Mouse (Mus musculus): Measurements from ENCODE around the gene Prkn. TPM values are rescaled to one million over a fixed set of nuclear protein-coding genes. Genes with fewer than 3 reads are reported as not detected.

Prkn gene
- polyA plus RNA-seq, 1 experiment from 2014 or later, result 1.5 TPM

DNA sequence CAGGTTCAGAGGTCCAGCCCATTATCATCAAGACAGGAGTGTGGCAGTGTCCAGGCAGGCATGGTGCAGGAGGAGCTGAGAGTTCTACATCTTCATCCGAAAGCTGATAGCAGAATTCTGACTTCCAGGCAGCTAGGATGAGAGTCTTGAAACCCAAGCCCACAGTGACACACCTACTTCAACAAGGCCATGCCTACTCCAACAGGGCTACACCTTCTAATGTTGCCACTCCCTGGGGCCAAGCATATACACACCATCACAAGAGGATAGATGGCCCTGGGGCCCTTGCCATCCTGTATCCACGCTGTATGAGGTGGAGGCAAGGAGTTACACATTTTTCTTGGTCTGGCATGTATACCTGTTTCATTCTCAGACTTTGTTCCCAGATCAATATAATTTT, 1197.4 kb downstream of the Prkn start:
- ATAC-seq (replicated peaks; ENCODE audit: low FRiP score), result no peak
- WGBS, result 92% methylated on average over 2 of the region's 2 CpGs
- no peaks in the 10 kb centered on the region for H3K36me3 ChIP-seq (ENCODE audit: control insufficient read depth, insufficient read depth, low read length)
- H3K4me2 ChIP-seq (ENCODE audit: low read depth, low read length, severe bottlenecking), result no peak overlapping the region
- H3K9ac ChIP-seq (ENCODE audit: low read length), result no peak overlapping the region
- H3K4me3 ChIP-seq (ENCODE audit: low read depth, low read length), result no peak overlapping the region
- H3K4me1 ChIP-seq (replicated peaks; ENCODE audit: control insufficient read depth, insufficient read depth, low read length), result no peaks in the 10 kb centered on the region
- H3K9me3 ChIP-seq (ENCODE audit: control insufficient read depth, low read length), result no peaks in the 10 kb centered on the region
- H3K27me3 ChIP-seq (ENCODE audit: control insufficient read depth, insufficient read depth, low read length), result no peaks in the 10 kb centered on the region
- peak; percentile 47 for DNase-seq (ENCODE audit: low spot score)
- no peak overlapping the region for H3K27ac ChIP-seq (ENCODE audit: low read depth, low read length)

DNA sequence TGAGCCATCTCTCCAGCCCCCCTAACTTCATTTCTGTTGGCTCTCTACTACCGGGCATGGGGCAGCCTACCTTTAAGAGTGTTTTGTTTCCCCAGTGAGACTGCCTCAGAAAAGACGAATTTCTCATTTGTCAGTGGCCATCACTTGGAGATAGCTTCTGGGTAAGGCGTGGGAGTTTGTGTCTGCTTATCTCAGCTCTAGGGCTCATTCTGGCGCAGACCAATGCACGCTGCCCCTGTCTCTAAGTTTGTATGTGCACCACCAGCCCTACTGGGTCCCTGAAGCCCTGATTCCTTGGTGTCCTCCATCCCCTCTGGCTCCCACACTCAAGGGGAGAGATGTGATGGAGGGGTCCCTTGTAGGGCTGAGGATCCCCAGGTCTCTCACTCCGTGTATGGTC, 1198.3 kb downstream of the Prkn start:
- ATAC-seq (replicated peaks; ENCODE audit: low FRiP score), result no peak
- no peak overlapping the region for H3K27ac ChIP-seq (ENCODE audit: low read depth, low read length)
- no peaks in the 10 kb centered on the region for H3K36me3 ChIP-seq (ENCODE audit: control insufficient read depth, insufficient read depth, low read length)
- H3K9ac ChIP-seq (ENCODE audit: low read length), result no peak overlapping the region
- H3K27me3 ChIP-seq (ENCODE audit: control insufficient read depth, insufficient read depth, low read length), result no peaks in the 10 kb centered on the region
- DNase-seq (ENCODE audit: low spot score), result peak; percentile 48
- no peaks in the 10 kb centered on the region for H3K9me3 ChIP-seq (ENCODE audit: control insufficient read depth, low read length)
- WGBS, result 72% methylated on average over 6 of the region's 6 CpGs
- no peaks in the 10 kb centered on the region for H3K4me1 ChIP-seq (replicated peaks; ENCODE audit: control insufficient read depth, insufficient read depth, low read length)
- H3K4me2 ChIP-seq (ENCODE audit: low read depth, low read length, severe bottlenecking), result no peak overlapping the region
- H3K4me3 ChIP-seq (ENCODE audit: low read depth, low read length), result no peak overlapping the region

DNA sequence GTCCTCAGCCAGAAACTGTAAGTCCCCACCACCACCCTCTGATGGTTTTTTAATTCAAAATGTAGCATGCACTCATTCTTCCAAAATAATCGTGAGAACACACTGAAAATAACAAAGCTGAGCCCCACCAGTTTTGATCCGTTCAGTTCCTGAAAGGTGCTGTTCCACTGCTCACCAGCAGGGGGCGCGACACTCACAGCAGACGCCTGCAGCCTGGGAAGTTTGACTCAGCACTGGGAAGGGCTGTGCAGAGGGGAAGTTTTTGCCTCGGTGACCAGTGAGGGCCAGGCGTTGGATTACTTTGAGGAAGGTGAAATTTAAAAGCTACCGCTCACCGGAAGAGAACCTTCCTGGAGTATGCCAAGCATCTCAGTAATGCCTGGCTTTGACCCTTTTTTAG, 1199.0 kb downstream of the Prkn start:
- H3K4me2 ChIP-seq (ENCODE audit: low read depth, low read length, severe bottlenecking), result no peak overlapping the region
- no peak overlapping the region for H3K9ac ChIP-seq (ENCODE audit: low read length)
- H3K36me3 ChIP-seq (ENCODE audit: control insufficient read depth, insufficient read depth, low read length), result no peaks in the 10 kb centered on the region
- H3K27me3 ChIP-seq (ENCODE audit: control insufficient read depth, insufficient read depth, low read length), result no peaks in the 10 kb centered on the region
- no peaks in the 10 kb centered on the region for H3K9me3 ChIP-seq (ENCODE audit: control insufficient read depth, low read length)
- DNase-seq (ENCODE audit: low spot score) (peak; percentile 89), ATAC-seq (replicated peaks; ENCODE audit: low FRiP score) (peak; percentile 80)
- H3K4me1 ChIP-seq (replicated peaks; ENCODE audit: control insufficient read depth, insufficient read depth, low read length), result no peaks in the 10 kb centered on the region
- no peak overlapping the region for H3K27ac ChIP-seq (ENCODE audit: low read depth, low read length)
- H3K4me3 ChIP-seq (ENCODE audit: low read depth, low read length), result no peak overlapping the region
- WGBS, result 3% methylated on average over 9 of the region's 9 CpGs

DNA sequence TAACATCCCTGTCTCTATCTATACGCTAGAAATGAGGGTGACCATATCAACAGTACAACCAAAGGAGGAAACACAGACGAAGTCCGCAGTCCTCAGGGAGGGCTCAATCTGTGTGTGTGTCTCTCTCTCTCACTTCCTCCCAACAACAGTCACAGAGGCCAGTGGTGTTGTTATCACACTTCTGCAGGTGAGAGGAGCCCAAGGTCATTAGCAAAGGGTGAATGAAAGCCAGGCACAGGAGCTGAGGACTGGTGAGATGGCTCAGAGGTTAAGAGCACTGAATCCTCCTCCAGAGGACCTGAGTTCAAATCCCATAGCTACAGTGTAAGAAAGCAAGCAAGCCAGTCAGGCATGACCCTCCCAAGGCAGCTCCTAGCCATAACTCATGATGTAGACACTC, 1199.7 kb downstream of the Prkn start:
- Histone ChIP-seq H3K4me2 (ENCODE audit: low read depth, low read length, severe bottlenecking) (no peak overlapping the region), H3K9ac (ENCODE audit: low read length) (no peak overlapping the region), H3K36me3 (ENCODE audit: control insufficient read depth, insufficient read depth, low read length) (no peaks in the 10 kb centered on the region), H3K27me3 (ENCODE audit: control insufficient read depth, insufficient read depth, low read length) (no peaks in the 10 kb centered on the region), H3K27ac (ENCODE audit: low read depth, low read length) (no peak overlapping the region), H3K9me3 (ENCODE audit: control insufficient read depth, low read length) (no peaks in the 10 kb centered on the region), H3K4me1 (replicated peaks; ENCODE audit: control insufficient read depth, insufficient read depth, low read length) (peaks cover 2% of the 10 kb centered on the region; the same call in 1 of the 2 replicates), H3K4me3 (ENCODE audit: low read depth, low read length) (no peak overlapping the region)
- DNase-seq (ENCODE audit: low spot score) (peak; percentile 44), ATAC-seq (replicated peaks; ENCODE audit: low FRiP score) (no peak)
- WGBS, result 85% methylated on average over 3 of the region's 3 CpGs

DNA sequence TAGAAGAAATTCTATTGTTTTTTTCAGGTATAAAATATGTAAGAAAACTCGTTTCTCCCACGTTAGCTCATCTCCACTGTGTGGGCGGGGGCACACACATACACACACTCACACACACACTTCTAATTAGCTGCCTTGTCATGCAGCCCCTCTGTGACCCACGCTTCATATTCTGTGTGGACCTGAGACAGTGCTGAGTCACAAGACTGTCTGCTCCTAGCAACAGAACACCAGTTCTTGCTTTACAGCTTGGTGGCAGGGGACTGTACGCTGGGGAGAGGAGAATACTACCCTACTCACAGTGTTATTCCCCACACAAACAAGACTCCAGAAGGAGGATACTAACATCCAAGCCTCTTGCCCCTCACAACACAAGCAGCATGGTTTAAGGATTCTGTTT, 1200.4 kb downstream of the Prkn start:
- Histone ChIP-seq H3K27me3 (ENCODE audit: control insufficient read depth, insufficient read depth, low read length) (no peaks in the 10 kb centered on the region), H3K27ac (ENCODE audit: low read depth, low read length) (no peak overlapping the region), H3K4me1 (replicated peaks; ENCODE audit: control insufficient read depth, insufficient read depth, low read length) (peaks cover 2% of the 10 kb centered on the region; the same call in 1 of the 2 replicates), H3K4me2 (ENCODE audit: low read depth, low read length, severe bottlenecking) (no peak overlapping the region), H3K4me3 (ENCODE audit: low read depth, low read length) (no peak overlapping the region), H3K36me3 (ENCODE audit: control insufficient read depth, insufficient read depth, low read length) (no peaks in the 10 kb centered on the region), H3K9ac (ENCODE audit: low read length) (no peak overlapping the region), H3K9me3 (ENCODE audit: control insufficient read depth, low read length) (no peaks in the 10 kb centered on the region)
- no peak for ATAC-seq (replicated peaks; ENCODE audit: low FRiP score)
- 88% methylated on average over 5 of the region's 5 CpGs for WGBS
- peak; percentile 42 for DNase-seq (ENCODE audit: low spot score)

DNA sequence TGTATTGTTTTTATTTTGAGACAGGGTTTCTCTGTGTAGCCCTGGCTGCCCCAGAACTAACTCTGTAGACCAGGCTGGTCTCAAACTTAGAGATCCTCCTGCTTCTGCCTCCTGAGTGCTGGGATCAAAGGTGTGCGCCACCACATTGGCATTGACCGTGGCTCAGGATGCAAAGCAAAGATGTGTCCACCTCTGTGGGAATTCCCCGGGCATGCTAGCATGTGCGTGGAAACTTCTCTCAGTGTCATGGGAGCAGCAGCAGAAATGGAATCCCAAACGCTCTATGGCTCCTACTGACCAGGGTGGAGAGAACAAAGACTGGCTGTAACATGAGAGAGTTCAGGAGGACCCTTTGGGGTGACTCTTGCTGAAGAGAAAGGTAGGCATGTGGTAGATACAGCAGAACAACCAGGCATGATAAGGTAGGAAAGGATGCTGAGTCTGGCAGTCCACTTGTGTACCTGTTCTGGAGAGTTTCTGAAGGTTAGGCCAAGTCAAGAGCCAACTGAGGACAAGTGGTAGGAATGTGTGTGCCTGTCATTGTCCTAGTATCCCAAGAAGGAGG, 1201.0 kb downstream of the Prkn start:
- 92% methylated on average over 5 of the region's 5 CpGs for WGBS
- Histone ChIP-seq H3K9ac (ENCODE audit: low read length) (no peak overlapping the region), H3K27me3 (ENCODE audit: control insufficient read depth, insufficient read depth, low read length) (no peaks in the 10 kb centered on the region), H3K4me2 (ENCODE audit: low read depth, low read length, severe bottlenecking) (no peak overlapping the region), H3K36me3 (ENCODE audit: control insufficient read depth, insufficient read depth, low read length) (no peaks in the 10 kb centered on the region), H3K9me3 (ENCODE audit: control insufficient read depth, low read length) (no peaks in the 10 kb centered on the region), H3K4me3 (ENCODE audit: low read depth, low read length) (no peak overlapping the region), H3K4me1 (replicated peaks; ENCODE audit: control insufficient read depth, insufficient read depth, low read length) (peaks cover 2% of the 10 kb centered on the region; the same call in 1 of the 2 replicates), H3K27ac (ENCODE audit: low read depth, low read length) (no peak overlapping the region)
- DNase-seq (ENCODE audit: low spot score) (peak; percentile 44), ATAC-seq (replicated peaks; ENCODE audit: low FRiP score) (no peak)

DNA sequence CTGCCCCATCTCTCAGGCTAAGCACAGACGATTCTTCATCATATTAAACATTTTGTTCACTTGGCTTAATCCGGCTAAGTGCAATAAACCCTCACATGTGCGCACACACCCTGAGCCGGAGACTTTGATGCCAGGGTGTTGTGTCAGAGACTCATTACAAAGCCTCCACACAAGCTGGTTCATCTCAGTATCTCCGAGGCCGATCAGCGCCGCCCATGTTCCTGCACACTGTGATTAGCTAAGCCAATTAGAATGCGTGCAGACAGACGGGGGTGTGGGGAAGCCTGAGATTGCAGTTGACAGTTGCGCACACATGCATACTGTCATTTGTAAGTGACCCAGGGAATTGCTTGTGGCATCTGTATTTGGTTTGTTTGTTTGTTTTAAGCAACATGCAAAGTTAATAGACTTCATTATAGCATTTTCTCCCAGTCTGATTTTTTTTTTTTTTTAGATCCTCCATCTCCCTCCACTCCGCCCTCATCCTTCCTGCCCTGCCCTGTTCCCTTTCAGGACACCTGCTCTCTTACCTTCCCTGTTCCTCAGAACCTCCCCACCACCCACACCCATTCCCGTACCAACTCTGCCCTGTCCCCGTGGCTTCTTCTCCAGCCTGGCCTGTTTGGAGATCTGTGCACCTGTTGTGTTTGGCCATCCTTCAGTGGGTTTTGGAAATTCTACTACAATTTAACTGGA, 1202.5 kb downstream of the Prkn start:
- Histone ChIP-seq H3K9me3 (ENCODE audit: control insufficient read depth, low read length) (no peaks in the 10 kb centered on the region), H3K9ac (ENCODE audit: low read length) (no peak overlapping the region), H3K27me3 (ENCODE audit: control insufficient read depth, insufficient read depth, low read length) (no peaks in the 10 kb centered on the region), H3K4me2 (ENCODE audit: low read depth, low read length, severe bottlenecking) (no peak overlapping the region), H3K27ac (ENCODE audit: low read depth, low read length) (no peak overlapping the region), H3K4me1 (replicated peaks; ENCODE audit: control insufficient read depth, insufficient read depth, low read length) (peaks cover 2% of the 10 kb centered on the region; the same call in 1 of the 2 replicates), H3K36me3 (ENCODE audit: control insufficient read depth, insufficient read depth, low read length) (no peaks in the 10 kb centered on the region), H3K4me3 (ENCODE audit: low read depth, low read length) (no peak overlapping the region)
- DNase-seq (ENCODE audit: low spot score) (peak; percentile 53), ATAC-seq (replicated peaks; ENCODE audit: low FRiP score) (no peak)
- 67% methylated on average over 14 of the region's 14 CpGs for WGBS

DNA sequence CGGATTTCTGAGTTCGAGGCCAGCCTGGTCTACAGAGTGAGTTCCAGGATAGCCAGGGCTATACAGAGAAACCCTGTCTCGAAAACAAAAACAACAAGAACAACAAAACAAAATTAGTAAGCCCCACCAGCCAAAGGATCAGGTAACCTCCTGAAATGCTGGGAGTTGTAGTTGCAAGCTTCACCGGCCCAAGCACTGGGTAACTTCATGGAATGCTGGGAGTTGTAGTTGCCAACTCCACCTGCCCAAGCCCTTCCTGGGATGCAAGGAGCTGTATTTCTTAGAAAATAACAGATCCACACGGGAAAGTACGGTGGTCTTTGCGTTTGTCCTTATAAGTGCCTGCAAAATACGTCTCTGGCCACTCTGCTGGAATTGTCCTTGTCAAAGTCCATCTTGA, 1204.0 kb downstream of the Prkn start:
- Histone ChIP-seq H3K4me3 (ENCODE audit: low read depth, low read length) (no peak overlapping the region), H3K4me1 (replicated peaks; ENCODE audit: control insufficient read depth, insufficient read depth, low read length) (peaks cover 2% of the 10 kb centered on the region; the same call in 1 of the 2 replicates), H3K4me2 (ENCODE audit: low read depth, low read length, severe bottlenecking) (no peak overlapping the region), H3K36me3 (ENCODE audit: control insufficient read depth, insufficient read depth, low read length) (no peaks in the 10 kb centered on the region), H3K27me3 (ENCODE audit: control insufficient read depth, insufficient read depth, low read length) (no peaks in the 10 kb centered on the region), H3K9me3 (ENCODE audit: control insufficient read depth, low read length) (no peaks in the 10 kb centered on the region), H3K27ac (ENCODE audit: low read depth, low read length) (no peak overlapping the region), H3K9ac (ENCODE audit: low read length) (no peak overlapping the region)
- no peak for DNase-seq (ENCODE audit: low spot score)
- no peak for ATAC-seq (replicated peaks; ENCODE audit: low FRiP score)
- WGBS, result 56% methylated on average over 8 of the region's 8 CpGs

DNA sequence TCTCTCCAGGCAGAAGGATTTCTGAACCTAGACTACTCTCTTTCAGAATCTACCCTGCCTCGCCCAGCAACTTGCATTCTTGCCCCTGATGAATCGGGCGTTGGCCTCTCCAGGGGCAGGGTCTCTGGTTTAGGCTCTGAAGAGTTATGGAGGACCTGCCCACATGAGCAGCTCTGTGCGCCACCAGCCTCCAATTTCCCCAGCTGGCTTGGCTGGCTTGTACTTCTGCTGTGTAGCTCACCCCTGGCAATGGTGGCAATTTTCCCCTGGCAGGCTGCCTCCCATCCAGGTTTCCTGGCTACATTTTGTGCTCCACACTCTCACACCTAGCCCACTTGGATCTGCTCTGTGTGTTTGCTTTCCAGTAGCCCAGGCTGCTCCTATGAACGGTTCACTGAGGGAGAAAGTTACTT, 1205.7 kb downstream of the Prkn start:
- ATAC-seq (replicated peaks; ENCODE audit: low FRiP score) (no peak), DNase-seq (ENCODE audit: low spot score) (peak; percentile 46)
- WGBS, result 62% methylated on average over 5 of the region's 5 CpGs
- Histone ChIP-seq H3K9me3 (ENCODE audit: control insufficient read depth, low read length) (no peaks in the 10 kb centered on the region), H3K4me1 (replicated peaks; ENCODE audit: control insufficient read depth, insufficient read depth, low read length) (peaks cover 2% of the 10 kb centered on the region; the same call in 1 of the 2 replicates), H3K36me3 (ENCODE audit: control insufficient read depth, insufficient read depth, low read length) (no peaks in the 10 kb centered on the region), H3K27me3 (ENCODE audit: control insufficient read depth, insufficient read depth, low read length) (no peaks in the 10 kb centered on the region), H3K9ac (ENCODE audit: low read length) (no peak overlapping the region), H3K4me3 (ENCODE audit: low read depth, low read length) (no peak overlapping the region), H3K27ac (ENCODE audit: low read depth, low read length) (no peak overlapping the region), H3K4me2 (ENCODE audit: low read depth, low read length, severe bottlenecking) (no peak overlapping the region)
